Mouse (Mus musculus) intestine, embryonic 14.5 days (tissue): ENCODE measurements around the gene Lrrc17. TPM values are rescaled to one million over a fixed set of nuclear protein-coding genes. Genes with fewer than 3 reads are reported as not detected.

Source experiments
- ATAC-seq: fragments of 200-750 bp; cut with Nextera tagmentation; replicated peaks from 2 replicates; pipeline ENCODE4 v1.8.0; 2017; ENCODE audit warnings: low read depth, moderate number of reproducible peaks, moderate TSS enrichment, moderate library complexity; ENCODE audit not compliant: low FRiP score, low TSS enrichment
- DNase-seq: peaks from one replicate; pipeline ENCODE4 v3.0.0-alpha.2; 2018; ENCODE audit warnings: low spot score
- H3K27ac ChIP-seq: fragments of 300-500 bp; sonication (generic); 2 replicates; pipeline ENCODE4 v1.5.1; 2014; ENCODE audit warnings: low read depth, mild to moderate bottlenecking, control low read depth
- H3K27me3 ChIP-seq: fragments of 300-500 bp; sonication (generic); replicated peaks from 2 replicates; pipeline ENCODE4 v1.6.1; 2014; ENCODE audit warnings: low read length, control low read depth; ENCODE audit not compliant: control insufficient read depth, insufficient read depth
- H3K36me3 ChIP-seq: fragments of 300-500 bp; sonication (generic); 2 replicates; pipeline ENCODE4 v1.6.1; 2014; ENCODE audit warnings: low read length, control low read depth; ENCODE audit not compliant: control insufficient read depth, insufficient read depth
- H3K4me1 ChIP-seq: fragments of 300-500 bp; sonication (generic); replicated peaks from 2 replicates; pipeline ENCODE4 v1.6.1; 2014; ENCODE audit warnings: low read length, control low read depth, mixed read lengths; ENCODE audit not compliant: control insufficient read depth, insufficient read depth
- H3K4me2 ChIP-seq: fragments of 300-500 bp; sonication (generic); 2 replicates; pipeline ENCODE4 v1.6.1; 2014; ENCODE audit warnings: low read length
- H3K4me3 ChIP-seq: fragments of 300-500 bp; sonication (generic); 2 replicates; pipeline ENCODE4 v1.5.1; 2014; ENCODE audit warnings: low read depth, low read length, control low read depth, mixed read lengths
- H3K9ac ChIP-seq: fragments of 300-500 bp; sonication (generic); 2 replicates; pipeline ENCODE4 v1.6.1; 2014; ENCODE audit warnings: mild to moderate bottlenecking, low read length
- H3K9me3 ChIP-seq: fragments of 300-500 bp; sonication (generic); 2 replicates; pipeline ENCODE4 v1.6.1; 2016; ENCODE audit warnings: low read length, control low read depth; ENCODE audit not compliant: control insufficient read depth
- WGBS: fragments of 180-500 bp; shearing (Covaris S2); extraction: QIAGEN DNeasy Blood & Tissue Kit; methylation state at CpG from one replicate; pipeline ENCODE4 v1.1.7; 2014; 5-methylcytosine and 5-hydroxymethylcytosine counted together
- polyA plus RNA-seq: library from polyadenylated mRNA; unstranded; fragments of >200 nt; fragmentation: Nextera tagmentation; extraction: Ambion mirVana; gene quantifications from 2 replicates; pipeline ENCODE4 v1.2.1, GENCODE M21; 2014

Lrrc17 gene
- polyA plus RNA-seq, 1 experiment from 2014 or later, result 40.2 TPM

GRCm38 (mm10) chr5:21572764-21573416 is 29.5 kb downstream of the Lrrc17 start:
- Histone ChIP-seq H3K36me3 (peaks cover 22% of the 10 kb centered on the region), H3K9me3 (no peaks in the 10 kb centered on the region), H3K27me3 (no peaks in the 10 kb centered on the region), H3K27ac (no peak overlapping the region), H3K4me3 (no peak overlapping the region), H3K4me1 (0 out of 2 replicates have a peak, but pooled peaks cover 5% of the 10 kb centered on the region), H3K4me2 (no peak overlapping the region), H3K9ac (no peak overlapping the region)
- DNase-seq, result no peak
- no peak for ATAC-seq
- WGBS, result 56% methylated on average over 3 of the region's 3 CpGs

- no peak overlapping the region for H3K9ac ChIP-seq
- H3K4me3 ChIP-seq, result no peak overlapping the region
- WGBS, result 64% methylated on average over 21 of the region's 21 CpGs
- H3K27me3 ChIP-seq, result no peaks in the 10 kb centered on the region
- no peak for ATAC-seq
- H3K36me3 ChIP-seq, result peaks cover 22% of the 10 kb centered on the region
- H3K9me3 ChIP-seq, result no peaks in the 10 kb centered on the region
- H3K27ac ChIP-seq, result no peak overlapping the region
- H3K4me2 ChIP-seq, result no peak overlapping the region
- H3K4me1 ChIP-seq, result 0 out of 2 replicates have a peak, but pooled peaks cover 5% of the 10 kb centered on the region
- no peak for DNase-seq
Observed at GRCm38 (mm10) chr5:21574386-21575209, 31.2 kb downstream of the Lrrc17 start.

GRCm38 (mm10) chr5:21575210-21575550 is 31.8 kb downstream of the Lrrc17 start:
- WGBS, result 72% methylated on average over 13 of the region's 13 CpGs
- Histone ChIP-seq H3K27me3 (no peaks in the 10 kb centered on the region), H3K27ac (no peak overlapping the region), H3K9ac (no peak overlapping the region), H3K9me3 (no peaks in the 10 kb centered on the region), H3K4me3 (no peak overlapping the region), H3K4me1 (0 out of 2 replicates have a peak, but pooled peaks cover 5% of the 10 kb centered on the region), H3K36me3 (peaks cover 22% of the 10 kb centered on the region), H3K4me2 (no peak overlapping the region)
- ATAC-seq, result no peak
- DNase-seq, result no peak

GRCm38 (mm10) chr5:21578136-21578535 is 34.8 kb downstream of the Lrrc17 start:
- DNase-seq, result no peak
- Histone ChIP-seq H3K27me3 (no peaks in the 10 kb centered on the region), H3K4me3 (no peak overlapping the region), H3K9me3 (no peaks in the 10 kb centered on the region), H3K36me3 (peaks cover 12% of the 10 kb centered on the region; the same call in 1 of the 2 replicates), H3K4me2 (no peak overlapping the region), H3K27ac (no peak overlapping the region), H3K9ac (no peak overlapping the region), H3K4me1 (0 out of 2 replicates have a peak, but pooled peaks cover 5% of the 10 kb centered on the region)
- ATAC-seq, result no peak
- WGBS, result 80% methylated on average over 3 of the region's 3 CpGs

- Histone ChIP-seq H3K4me2 (no peak overlapping the region), H3K27me3 (no peaks in the 10 kb centered on the region), H3K36me3 (no peaks in the 10 kb centered on the region), H3K4me3 (no peak overlapping the region), H3K4me1 (no peaks in the 10 kb centered on the region), H3K27ac (no peak overlapping the region), H3K9me3 (no peaks in the 10 kb centered on the region), H3K9ac (no peak overlapping the region)
- DNase-seq, result peak; percentile 60
- WGBS, result 52% methylated on average over 6 of the region's 6 CpGs
- no peak for ATAC-seq
Observed at GRCm38 (mm10) chr5:21586763-21587162, 43.4 kb downstream of the Lrrc17 start.

GRCm38 (mm10) chr5:21587683-21588082 is 44.3 kb downstream of the Lrrc17 start:
- no peak overlapping the region for H3K9ac ChIP-seq
- H3K36me3 ChIP-seq, result no peaks in the 10 kb centered on the region
- ATAC-seq, result no peak
- H3K27ac ChIP-seq, result no peak overlapping the region
- no peak overlapping the region for H3K4me2 ChIP-seq
- H3K9me3 ChIP-seq, result no peaks in the 10 kb centered on the region
- whole genome bisulfite sequencing, result 78% methylated on average over 7 of the region's 7 CpGs
- no peak overlapping the region for H3K4me3 ChIP-seq
- H3K4me1 ChIP-seq, result no peaks in the 10 kb centered on the region
- no peaks in the 10 kb centered on the region for H3K27me3 ChIP-seq
- DNase-seq, result no peak

- WGBS, result 87% methylated on average over 13 of the region's 13 CpGs
- ATAC-seq (no peak), DNase-seq (no peak)
- H3K9me3 ChIP-seq, result no peaks in the 10 kb centered on the region
- no peaks in the 10 kb centered on the region for H3K36me3 ChIP-seq
- no peak overlapping the region for H3K4me2 ChIP-seq
- no peak overlapping the region for H3K9ac ChIP-seq
- H3K4me3 ChIP-seq, result no peak overlapping the region
- H3K27me3 ChIP-seq, result no peaks in the 10 kb centered on the region
- no peaks in the 10 kb centered on the region for H3K4me1 ChIP-seq
- no peak overlapping the region for H3K27ac ChIP-seq
Observed at GRCm38 (mm10) chr5:21588220-21588619, 44.9 kb downstream of the Lrrc17 start.

GRCm38 (mm10) chr5:21592106-21592505 is 48.7 kb downstream of the Lrrc17 start:
- 79% methylated on average over 2 of the region's 2 CpGs for WGBS

More at GRCm38 (mm10) chr5:21592106-21592505, 48.7 kb downstream of the Lrrc17 start:
- Histone ChIP-seq H3K4me1 (no peaks in the 10 kb centered on the region), H3K36me3 (no peaks in the 10 kb centered on the region), H3K4me2 (no peak overlapping the region), H3K27me3 (no peaks in the 10 kb centered on the region), H3K9me3 (no peaks in the 10 kb centered on the region), H3K4me3 (no peak overlapping the region), H3K9ac (no peak overlapping the region), H3K27ac (no peak overlapping the region)
- DNase-seq (no peak), ATAC-seq (no peak)
